Mouse (Mus musculus): ENCODE measurements around the gene Parp4. TPM values are rescaled to one million over a fixed set of nuclear protein-coding genes. Genes with fewer than 3 reads are reported as not detected.

Parp4 gene
- polyA plus RNA-seq, 1 experiment = 20.5 TPM

- Histone ChIP-seq H3K4me1 (ENCODE audit: control insufficient read depth, insufficient read depth, low read length) (peaks cover 3% of the 10 kb centered on the region), H3K27ac (ENCODE audit: insufficient read depth, low read length) (no peak overlapping the region), H3K4me3 (ENCODE audit: insufficient read depth, low read length) (no peak overlapping the region)
- TF ChIP-seq POLR2A (IDR thresholded peaks at IDR 0.05; ENCODE audit: low read depth, low read length) (no peak), CTCF (IDR thresholded peaks at IDR 0.05; ENCODE audit: borderline replicate concordance, insufficient read depth, low read length) (no peak)
Observed at GRCm38 (mm10) chr14:56665651-56666050, 90.2 kb downstream of the Parp4 start.

- Histone ChIP-seq H3K4me3 (ENCODE audit: insufficient read depth, low read length) (no peak overlapping the region), H3K4me1 (ENCODE audit: control insufficient read depth, insufficient read depth, low read length) (peaks cover 3% of the 10 kb centered on the region), H3K27ac (ENCODE audit: insufficient read depth, low read length) (no peak overlapping the region)
- TF ChIP-seq CTCF (IDR thresholded peaks at IDR 0.05; ENCODE audit: borderline replicate concordance, insufficient read depth, low read length) (no peak), POLR2A (IDR thresholded peaks at IDR 0.05; ENCODE audit: low read depth, low read length) (no peak)
Observed at GRCm38 (mm10) chr14:56666909-56667308, 91.5 kb downstream of the Parp4 start.

DNA sequence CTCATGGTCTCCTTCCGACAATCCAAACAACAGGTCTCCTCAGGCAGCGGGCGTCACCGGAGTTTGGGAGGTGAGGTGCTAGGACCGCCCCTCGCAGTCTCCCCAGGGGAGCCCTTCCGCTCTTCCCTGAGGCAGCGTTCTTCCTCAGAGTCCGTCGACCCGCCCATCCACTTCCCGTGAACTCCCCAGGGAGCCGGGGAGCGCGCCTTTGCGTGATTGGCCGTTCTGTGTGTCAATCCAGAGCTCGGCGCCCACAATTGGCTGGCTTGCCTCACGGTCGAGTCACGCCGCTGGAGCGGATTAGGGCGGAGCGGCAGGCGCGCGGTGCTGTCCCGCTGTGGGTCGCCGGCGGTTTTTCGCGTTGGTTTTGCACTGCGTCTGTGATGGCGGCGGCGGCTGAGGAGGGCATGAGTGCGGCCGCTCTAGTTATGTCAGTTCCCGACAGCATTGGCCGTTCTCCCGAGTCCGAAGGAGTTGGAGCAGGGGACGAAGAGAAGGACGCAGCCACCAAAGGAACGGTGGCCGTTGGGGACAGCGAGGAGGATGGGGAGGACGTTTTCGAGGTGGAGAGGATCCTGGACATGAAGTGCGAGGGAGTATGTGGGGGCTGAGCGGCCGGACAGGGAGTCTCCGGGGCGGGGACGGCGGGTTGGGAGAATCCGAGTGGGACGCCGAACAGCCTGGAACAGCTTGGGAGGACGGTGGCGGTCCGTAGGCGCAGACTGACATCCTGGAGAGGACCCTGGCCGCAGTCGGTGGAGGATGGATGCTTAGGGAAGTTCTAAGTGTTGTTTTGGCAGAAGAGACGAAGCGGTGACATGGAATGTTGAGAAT, 92.8 kb downstream of the Parp4 start, which contains the start of gene Mphosph8:
Mphosph8 (plus strand) TSS at position 280 of the 834 bp plus-strand sequence.
- H3K4me1 ChIP-seq (ENCODE audit: control insufficient read depth, insufficient read depth, low read length) = peaks cover 3% of the 10 kb centered on the region
- peak within 1 kb of the TSS; percentile 85 for H3K27ac ChIP-seq (ENCODE audit: insufficient read depth, low read length)
- TF ChIP-seq POLR2A (IDR thresholded peaks at IDR 0.05; ENCODE audit: low read depth, low read length) (peak; percentile 78), CTCF (IDR thresholded peaks at IDR 0.05; ENCODE audit: borderline replicate concordance, insufficient read depth, low read length) (no peak)
- H3K4me3 ChIP-seq (ENCODE audit: insufficient read depth, low read length) = peak within 1 kb of the TSS; percentile 85

DNA sequence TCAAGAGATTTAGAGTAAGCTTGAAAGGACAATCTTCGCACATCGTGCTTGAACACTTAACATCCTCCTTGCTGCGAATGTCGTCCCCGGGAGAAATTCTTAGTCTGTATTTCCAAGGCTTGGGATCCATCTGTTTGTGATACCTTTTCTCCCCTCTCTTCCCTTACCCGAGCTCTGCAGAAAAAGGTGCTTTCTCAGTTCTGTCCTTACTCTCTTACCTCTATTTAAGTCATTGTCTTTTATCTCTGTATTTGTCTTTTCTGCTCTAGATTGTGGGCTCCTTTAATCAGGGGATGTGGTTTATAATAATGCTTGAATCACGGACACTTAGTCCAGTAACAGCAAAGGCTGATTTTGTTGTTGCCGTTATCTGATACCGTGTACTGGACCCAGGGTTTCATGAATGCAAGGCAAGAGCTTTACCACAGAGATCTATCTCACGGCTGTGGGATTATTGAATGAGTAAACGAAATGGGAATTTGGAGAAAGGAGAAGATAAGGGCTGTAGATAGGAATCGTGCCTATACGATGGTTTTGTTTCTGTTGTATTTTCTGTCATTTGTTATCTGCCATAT, 93.7 kb downstream of the Parp4 start:
- H3K4me3 ChIP-seq (ENCODE audit: insufficient read depth, low read length) = peak overlapping the region; percentile 85
- H3K4me1 ChIP-seq (ENCODE audit: control insufficient read depth, insufficient read depth, low read length) = peaks cover 3% of the 10 kb centered on the region
- peak overlapping the region; percentile 85 for H3K27ac ChIP-seq (ENCODE audit: insufficient read depth, low read length)
- TF ChIP-seq POLR2A (IDR thresholded peaks at IDR 0.05; ENCODE audit: low read depth, low read length) (no peak), CTCF (IDR thresholded peaks at IDR 0.05; ENCODE audit: borderline replicate concordance, insufficient read depth, low read length) (no peak)

- no peak overlapping the region for H3K4me3 ChIP-seq (ENCODE audit: insufficient read depth, low read length)
- TF ChIP-seq CTCF (IDR thresholded peaks at IDR 0.05; ENCODE audit: borderline replicate concordance, insufficient read depth, low read length) = no peak
- H3K27ac ChIP-seq (ENCODE audit: insufficient read depth, low read length) = no peak overlapping the region
- peaks cover 6% of the 10 kb centered on the region for H3K4me1 ChIP-seq (ENCODE audit: control insufficient read depth, insufficient read depth, low read length)
Observed at GRCm38 (mm10) chr14:56685426-56685825, 110.0 kb downstream of the Parp4 start.

DNA sequence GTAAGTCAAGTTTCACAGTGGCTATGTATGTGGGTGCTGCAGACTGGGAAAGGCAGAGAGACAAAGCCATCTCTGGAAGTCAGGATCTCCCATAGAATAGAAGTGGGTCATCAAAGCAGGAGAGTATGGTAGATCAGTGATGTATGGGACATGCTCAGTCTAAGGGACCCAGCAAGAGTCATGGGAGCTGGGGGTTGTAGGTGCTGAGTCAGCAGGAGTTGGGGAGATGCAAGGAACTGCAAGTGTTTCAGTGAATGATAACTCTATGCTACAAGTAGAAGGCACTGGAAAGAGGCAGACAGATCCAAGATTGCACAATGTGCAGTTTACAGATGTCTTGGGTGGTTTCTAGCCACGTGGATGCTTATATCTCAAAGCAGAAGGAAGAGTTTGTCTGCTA, 113.7 kb downstream of the Parp4 start:
- no peak for TF ChIP-seq POLR2A (IDR thresholded peaks at IDR 0.05; ENCODE audit: low read depth, low read length)
- TF ChIP-seq CTCF (IDR thresholded peaks at IDR 0.05; ENCODE audit: borderline replicate concordance, insufficient read depth, low read length) = no peak
- H3K4me1 ChIP-seq (ENCODE audit: control insufficient read depth, insufficient read depth, low read length) = peaks cover 6% of the 10 kb centered on the region
- H3K27ac ChIP-seq (ENCODE audit: insufficient read depth, low read length) = peak overlapping the region; percentile 56
- H3K4me3 ChIP-seq (ENCODE audit: insufficient read depth, low read length) = no peak overlapping the region

DNA sequence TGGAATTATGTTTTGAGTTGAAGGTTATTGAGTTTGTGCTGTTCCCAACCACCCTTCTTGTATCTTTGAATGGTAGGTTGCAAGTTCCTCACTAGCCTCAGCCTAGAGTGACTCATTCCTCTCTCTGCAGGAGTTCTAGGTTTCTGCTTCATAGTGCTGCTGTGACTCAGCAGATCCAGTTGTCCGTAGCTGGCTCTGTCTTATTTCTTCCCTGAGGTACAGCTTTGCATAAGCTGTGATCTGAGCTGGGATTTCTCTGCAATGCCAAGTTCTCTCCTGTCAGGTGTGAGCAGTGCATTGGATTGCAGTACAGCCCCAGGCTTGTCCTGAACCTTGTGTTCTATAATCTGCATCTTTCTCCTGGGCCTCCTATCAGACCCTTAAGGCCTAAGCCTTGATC, 114.3 kb downstream of the Parp4 start:
- Histone ChIP-seq H3K4me1 (ENCODE audit: control insufficient read depth, insufficient read depth, low read length) (peaks cover 6% of the 10 kb centered on the region), H3K27ac (ENCODE audit: insufficient read depth, low read length) (peak overlapping the region; percentile 82), H3K4me3 (ENCODE audit: insufficient read depth, low read length) (no peak overlapping the region)
- TF ChIP-seq POLR2A (IDR thresholded peaks at IDR 0.05; ENCODE audit: low read depth, low read length) = no peak
- no peak for TF ChIP-seq CTCF (IDR thresholded peaks at IDR 0.05; ENCODE audit: borderline replicate concordance, insufficient read depth, low read length)

- no peak overlapping the region for H3K27ac ChIP-seq (ENCODE audit: insufficient read depth, low read length)
- H3K4me1 ChIP-seq (ENCODE audit: control insufficient read depth, insufficient read depth, low read length) = no peaks in the 10 kb centered on the region; the same call in 1 of the 2 replicates
- TF ChIP-seq POLR2A (IDR thresholded peaks at IDR 0.05; ENCODE audit: low read depth, low read length) (no peak), CTCF (IDR thresholded peaks at IDR 0.05; ENCODE audit: borderline replicate concordance, insufficient read depth, low read length) (no peak)
- H3K4me3 ChIP-seq (ENCODE audit: insufficient read depth, low read length) = no peak overlapping the region
Observed at GRCm38 (mm10) chr14:56695495-56695894, 120.1 kb downstream of the Parp4 start.

- Histone ChIP-seq H3K27ac (ENCODE audit: insufficient read depth, low read length) (no peak overlapping the region), H3K4me1 (ENCODE audit: control insufficient read depth, insufficient read depth, low read length) (no peaks in the 10 kb centered on the region; the same call in 1 of the 2 replicates), H3K4me3 (ENCODE audit: insufficient read depth, low read length) (no peak overlapping the region)
- TF ChIP-seq POLR2A (IDR thresholded peaks at IDR 0.05; ENCODE audit: low read depth, low read length) (no peak), CTCF (IDR thresholded peaks at IDR 0.05; ENCODE audit: borderline replicate concordance, insufficient read depth, low read length) (no peak)
Observed at GRCm38 (mm10) chr14:56697836-56698235, 122.4 kb downstream of the Parp4 start.

DNA sequence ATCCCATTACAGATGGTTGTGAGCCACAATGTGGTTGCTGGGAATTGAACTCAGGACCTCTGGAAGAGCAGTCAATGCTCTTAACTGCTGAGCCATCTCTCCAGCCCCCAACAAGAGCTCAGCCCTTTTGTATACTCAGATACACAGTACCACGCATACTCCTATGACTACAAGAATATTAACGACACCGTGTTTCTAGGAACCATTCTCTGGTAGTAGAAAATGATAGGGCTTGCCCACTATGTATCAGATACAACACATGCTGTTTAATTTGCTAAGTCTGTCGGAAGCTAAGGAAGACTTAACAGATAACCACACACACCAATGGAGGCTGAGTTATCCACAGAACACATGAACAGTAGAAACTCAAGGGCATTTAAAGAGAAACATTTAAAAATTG, 127.2 kb downstream of the Parp4 start:
- Histone ChIP-seq H3K4me1 (ENCODE audit: control insufficient read depth, insufficient read depth, low read length) (no peaks in the 10 kb centered on the region), H3K4me3 (ENCODE audit: insufficient read depth, low read length) (no peak overlapping the region), H3K27ac (ENCODE audit: insufficient read depth, low read length) (no peak overlapping the region)
- no peak for TF ChIP-seq CTCF (IDR thresholded peaks at IDR 0.05; ENCODE audit: borderline replicate concordance, insufficient read depth, low read length)
- TF ChIP-seq POLR2A (IDR thresholded peaks at IDR 0.05; ENCODE audit: low read depth, low read length) = no peak
